Mouse (Mus musculus): ENCODE data around the gene Gm26602. TPM values are rescaled to one million over a fixed set of nuclear protein-coding genes. Genes with fewer than 3 reads are reported as not detected.
A peak's percentile ranks its signal among the peaks of the same experiment; 100 is the strongest.

Gene Gm26602
- polyA plus RNA-seq, 1 experiment = not detected

DNA sequence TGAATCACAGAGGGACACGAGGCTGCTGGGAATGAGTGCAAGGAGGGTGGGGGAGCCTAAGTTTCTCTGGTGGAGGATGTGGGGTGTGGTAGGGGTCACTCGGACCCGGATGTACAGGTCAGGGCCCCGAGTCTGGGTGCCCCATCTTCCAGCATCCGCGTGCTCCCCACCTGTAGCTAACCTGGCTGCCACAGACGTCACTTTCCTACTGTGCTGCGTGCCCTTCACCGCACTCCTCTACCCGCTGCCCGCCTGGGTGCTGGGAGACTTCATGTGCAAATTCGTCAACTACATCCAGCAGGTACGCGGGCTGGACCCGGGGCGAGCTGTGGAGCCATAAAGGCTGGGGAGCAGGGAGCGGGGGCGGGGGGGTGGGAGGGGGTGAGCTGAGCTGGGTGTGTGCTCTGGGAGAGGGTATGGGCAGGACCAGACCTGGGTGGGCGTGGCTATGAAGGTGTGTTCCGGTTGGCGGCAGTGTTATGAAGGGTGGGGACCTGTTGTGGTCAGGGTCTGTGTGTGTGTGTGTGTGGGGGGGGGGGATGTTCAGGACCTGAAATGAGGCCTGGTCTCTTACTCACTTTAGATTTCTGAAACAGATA lies 8.7 kb downstream of the Gm26602 start:
- WGBS = 42% methylated on average over 21 of the region's 21 CpGs
- H3K36me3 ChIP-seq (ENCODE audit: control insufficient read depth, insufficient read depth, low read length) = no peaks in the 10 kb centered on the region
- no peak overlapping the region for H3K4me3 ChIP-seq (ENCODE audit: control insufficient read depth, insufficient read depth, low read length)
- no peak for DNase-seq
- TF ChIP-seq CTCF (IDR thresholded peaks at IDR 0.05; ENCODE audit: borderline replicate concordance, control insufficient read depth, extremely low read depth, insufficient read depth, low read length, poor library complexity) (no peak), POLR2A (IDR thresholded peaks at IDR 0.05; ENCODE audit: control insufficient read depth, extremely low read depth, insufficient read depth, low read length, poor library complexity) (no peak)
- no peak overlapping the region for H3K27ac ChIP-seq (ENCODE audit: control insufficient read depth, insufficient read depth, low read length)
- no peaks in the 10 kb centered on the region; the same call in 1 of the 2 replicates for H3K27me3 ChIP-seq (ENCODE audit: control insufficient read depth, insufficient read depth, low read length)
- peaks cover 38% of the 10 kb centered on the region for H3K4me1 ChIP-seq (replicated peaks; ENCODE audit: control insufficient read depth, insufficient read depth, low read length)

DNA sequence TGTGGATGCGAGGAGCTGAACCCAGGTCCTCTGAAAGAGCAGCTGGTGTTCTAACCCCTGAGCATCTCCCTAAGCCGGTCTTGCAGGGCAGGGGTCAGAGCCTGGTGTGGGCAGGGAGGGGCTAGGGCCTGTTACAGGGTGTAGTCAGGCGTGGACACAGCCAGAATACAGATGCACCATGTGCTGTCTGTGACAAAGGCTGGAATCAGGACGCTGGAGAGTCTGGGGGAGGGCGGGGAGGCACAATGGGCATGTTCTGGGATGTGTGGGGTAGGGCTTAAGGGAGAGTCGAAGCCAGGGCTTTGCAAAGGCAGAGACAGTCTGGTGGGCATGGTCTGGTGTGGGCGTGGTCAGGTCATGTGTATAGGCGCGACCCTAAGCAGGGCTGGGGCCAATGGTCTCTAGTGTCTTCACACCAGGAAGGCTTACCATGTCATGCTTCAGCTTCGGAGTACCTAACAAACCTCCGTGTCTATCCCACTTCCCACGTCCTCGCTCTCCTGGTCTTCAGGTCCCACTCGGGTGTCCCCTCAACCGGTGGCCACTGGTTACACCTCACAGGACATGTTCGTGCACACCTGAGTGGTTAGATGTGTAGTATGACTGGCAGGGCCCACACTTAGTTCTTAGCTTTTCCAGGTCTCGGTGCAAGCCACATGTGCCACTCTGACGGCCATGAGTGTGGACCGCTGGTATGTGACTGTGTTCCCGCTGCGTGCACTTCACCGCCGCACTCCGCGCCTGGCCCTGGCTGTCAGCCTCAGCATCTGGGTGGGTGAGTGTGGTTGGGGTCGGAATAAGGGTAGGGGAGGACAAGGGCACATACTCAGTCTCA lies 9.6 kb downstream of the Gm26602 start:
- TF ChIP-seq POLR2A (IDR thresholded peaks at IDR 0.05; ENCODE audit: control insufficient read depth, extremely low read depth, insufficient read depth, low read length, poor library complexity) (no peak), CTCF (IDR thresholded peaks at IDR 0.05; ENCODE audit: borderline replicate concordance, control insufficient read depth, extremely low read depth, insufficient read depth, low read length, poor library complexity) (no peak)
- Histone ChIP-seq H3K27ac (ENCODE audit: control insufficient read depth, insufficient read depth, low read length) (no peak overlapping the region), H3K36me3 (ENCODE audit: control insufficient read depth, insufficient read depth, low read length) (no peaks in the 10 kb centered on the region), H3K4me1 (replicated peaks; ENCODE audit: control insufficient read depth, insufficient read depth, low read length) (peaks cover 28% of the 10 kb centered on the region), H3K27me3 (ENCODE audit: control insufficient read depth, insufficient read depth, low read length) (no peaks in the 10 kb centered on the region; the same call in 1 of the 2 replicates), H3K4me3 (ENCODE audit: control insufficient read depth, insufficient read depth, low read length) (no peak overlapping the region)
- DNase-seq = no peak
- 58% methylated on average over 26 of the region's 26 CpGs for WGBS

DNA sequence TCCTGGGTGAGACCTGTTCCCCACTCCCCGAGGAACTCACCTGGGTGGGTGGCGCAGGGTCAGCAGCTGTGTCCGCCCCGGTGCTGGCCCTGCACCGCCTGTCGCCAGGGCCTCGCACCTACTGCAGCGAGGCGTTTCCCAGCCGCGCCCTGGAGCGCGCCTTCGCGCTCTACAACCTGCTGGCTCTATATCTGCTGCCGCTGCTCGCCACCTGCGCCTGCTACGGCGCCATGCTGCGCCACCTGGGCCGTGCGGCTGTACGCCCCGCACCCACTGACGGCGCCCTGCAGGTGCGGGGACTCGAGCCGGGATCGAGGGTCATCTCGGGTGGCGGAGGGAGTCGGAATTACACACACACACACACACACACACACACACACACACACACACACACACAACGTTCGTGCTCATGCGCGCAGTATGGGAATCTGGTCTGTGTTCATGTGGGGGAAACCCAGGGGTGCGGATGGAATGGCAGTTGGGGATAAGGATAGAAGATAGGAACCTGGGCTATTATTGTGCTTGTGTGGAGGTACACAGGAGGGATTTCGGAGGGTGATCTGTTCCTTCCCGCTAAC lies 10.4 kb downstream of the Gm26602 start, which contains the start of gene R3hdm4:
Gene R3hdm4, minus strand, starts transcription at position 251 of the 578 bp plus-strand sequence.
- H3K4me1 ChIP-seq (replicated peaks; ENCODE audit: control insufficient read depth, insufficient read depth, low read length) = peaks cover 28% of the 10 kb centered on the region
- no peaks in the 10 kb centered on the region; the same call in 1 of the 2 replicates for H3K27me3 ChIP-seq (ENCODE audit: control insufficient read depth, insufficient read depth, low read length)
- H3K4me3 ChIP-seq (ENCODE audit: control insufficient read depth, insufficient read depth, low read length) = no peak within 1 kb of the TSS
- no peak for DNase-seq
- no peaks in the 10 kb centered on the region for H3K36me3 ChIP-seq (ENCODE audit: control insufficient read depth, insufficient read depth, low read length)
- H3K27ac ChIP-seq (ENCODE audit: control insufficient read depth, insufficient read depth, low read length) = no peak within 1 kb of the TSS
- TF ChIP-seq POLR2A (IDR thresholded peaks at IDR 0.05; ENCODE audit: control insufficient read depth, extremely low read depth, insufficient read depth, low read length, poor library complexity) = no peak
- TF ChIP-seq CTCF (IDR thresholded peaks at IDR 0.05; ENCODE audit: borderline replicate concordance, control insufficient read depth, extremely low read depth, insufficient read depth, low read length, poor library complexity) = 0 out of 2 replicates have a peak, but pooled peaks have one; percentile 26
- WGBS = 19% methylated on average over 41 of the region's 41 CpGs

DNA sequence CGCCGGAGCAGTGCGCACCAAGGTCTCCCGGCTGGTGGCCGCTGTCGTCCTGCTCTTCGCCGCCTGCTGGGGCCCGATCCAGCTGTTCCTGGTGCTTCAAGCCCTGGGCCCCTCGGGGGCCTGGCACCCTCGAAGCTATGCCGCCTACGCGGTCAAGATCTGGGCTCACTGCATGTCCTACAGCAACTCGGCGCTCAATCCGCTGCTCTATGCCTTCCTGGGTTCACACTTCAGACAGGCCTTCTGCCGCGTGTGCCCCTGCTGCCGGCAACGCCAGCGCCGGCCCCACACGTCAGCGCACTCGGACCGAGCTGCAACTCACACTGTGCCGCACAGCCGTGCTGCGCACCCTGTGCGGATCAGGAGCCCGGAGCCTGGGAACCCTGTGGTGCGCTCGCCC lies 10.9 kb downstream of the Gm26602 start:
- Histone ChIP-seq H3K4me3 (ENCODE audit: control insufficient read depth, insufficient read depth, low read length) (no peak overlapping the region), H3K4me1 (replicated peaks; ENCODE audit: control insufficient read depth, insufficient read depth, low read length) (peaks cover 27% of the 10 kb centered on the region), H3K27ac (ENCODE audit: control insufficient read depth, insufficient read depth, low read length) (no peak overlapping the region), H3K27me3 (ENCODE audit: control insufficient read depth, insufficient read depth, low read length) (no peaks in the 10 kb centered on the region; the same call in 1 of the 2 replicates), H3K36me3 (ENCODE audit: control insufficient read depth, insufficient read depth, low read length) (no peaks in the 10 kb centered on the region)
- no peak for TF ChIP-seq CTCF (IDR thresholded peaks at IDR 0.05; ENCODE audit: borderline replicate concordance, control insufficient read depth, extremely low read depth, insufficient read depth, low read length, poor library complexity)
- 24% methylated on average over 34 of the region's 34 CpGs for WGBS
- no peak for DNase-seq

DNA sequence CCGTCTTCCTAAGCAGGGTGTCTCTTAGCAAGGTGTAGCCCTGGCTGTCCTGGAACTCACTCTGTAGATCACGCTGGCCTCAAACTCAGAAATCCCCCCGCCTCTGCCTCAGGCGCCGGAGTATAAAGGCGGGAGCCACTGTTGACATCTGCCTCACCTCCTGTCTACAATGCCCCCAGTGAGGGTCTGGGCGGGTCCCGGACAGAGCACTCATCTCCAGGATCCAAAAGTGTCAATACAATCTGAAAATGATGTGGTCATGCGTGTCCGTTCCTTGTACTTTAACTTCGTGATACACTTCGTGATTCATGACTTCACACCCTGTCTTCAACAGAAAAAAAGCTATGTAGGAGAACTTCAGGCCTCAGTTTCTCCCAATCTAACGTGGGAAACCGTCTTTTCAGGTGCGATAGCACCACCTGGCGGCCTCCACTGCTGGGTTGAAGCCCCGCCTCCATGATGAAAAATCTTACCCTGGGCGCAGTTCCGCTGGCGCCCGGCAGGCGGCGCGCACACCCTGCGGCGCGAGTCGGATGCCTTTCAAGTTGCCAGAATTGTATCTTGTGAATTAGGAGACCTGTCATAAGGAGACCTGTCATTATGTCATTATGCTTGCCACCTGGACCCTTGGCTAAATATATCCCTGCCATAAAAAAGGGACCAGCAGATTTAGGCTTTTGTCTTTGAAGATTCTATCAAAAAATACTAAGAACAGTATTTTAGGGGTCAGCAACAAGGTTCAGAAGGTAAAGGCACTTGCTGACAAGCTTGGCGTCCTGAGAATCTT lies 14.5 kb downstream of the Gm26602 start:
- TF ChIP-seq POLR2A (IDR thresholded peaks at IDR 0.05; ENCODE audit: control insufficient read depth, extremely low read depth, insufficient read depth, low read length, poor library complexity) (no peak), CTCF (IDR thresholded peaks at IDR 0.05; ENCODE audit: borderline replicate concordance, control insufficient read depth, extremely low read depth, insufficient read depth, low read length, poor library complexity) (peak; percentile 100)
- Histone ChIP-seq H3K27ac (ENCODE audit: control insufficient read depth, insufficient read depth, low read length) (no peak overlapping the region), H3K4me1 (replicated peaks; ENCODE audit: control insufficient read depth, insufficient read depth, low read length) (peaks cover 26% of the 10 kb centered on the region), H3K27me3 (ENCODE audit: control insufficient read depth, insufficient read depth, low read length) (no peaks in the 10 kb centered on the region; the same call in 1 of the 2 replicates), H3K4me3 (ENCODE audit: control insufficient read depth, insufficient read depth, low read length) (no peak overlapping the region), H3K36me3 (ENCODE audit: control insufficient read depth, insufficient read depth, low read length) (no peaks in the 10 kb centered on the region)
- WGBS = 25% methylated on average over 29 of the region's 29 CpGs
- peak; percentile 93 for DNase-seq
